Mouse (Mus musculus): ENCODE measurements around the gene Oca2.

Gene Oca2

GRCm38 (mm10) chr7:56314358-56314757 lies 74.8 kb downstream of the Oca2 start:
- Histone ChIP-seq H3K36me3 (ENCODE audit: control insufficient read depth, insufficient read depth, low read length, poor library complexity, severe bottlenecking) (no peaks in the 10 kb centered on the region), H3K27me3 (ENCODE audit: control insufficient read depth, insufficient read depth, low read length, poor library complexity, severe bottlenecking) (no peaks in the 10 kb centered on the region)
- no peak for DNase-seq (ENCODE audit: low read depth, low spot score)

GRCm38 (mm10) chr7:56315630-56316529 lies 76.3 kb downstream of the Oca2 start:
- no peaks in the 10 kb centered on the region for H3K36me3 ChIP-seq (ENCODE audit: control insufficient read depth, insufficient read depth, low read length, poor library complexity, severe bottlenecking)
- DNase-seq (ENCODE audit: low read depth, low spot score) = no peak
- H3K27me3 ChIP-seq (ENCODE audit: control insufficient read depth, insufficient read depth, low read length, poor library complexity, severe bottlenecking) = no peaks in the 10 kb centered on the region

- Histone ChIP-seq H3K36me3 (ENCODE audit: control insufficient read depth, insufficient read depth, low read length, poor library complexity, severe bottlenecking) (no peaks in the 10 kb centered on the region), H3K27me3 (ENCODE audit: control insufficient read depth, insufficient read depth, low read length, poor library complexity, severe bottlenecking) (no peaks in the 10 kb centered on the region)
- DNase-seq (ENCODE audit: low read depth, low spot score) = no peak
These were observed 88.2 kb downstream of the Oca2 start for GRCm38 (mm10) chr7:56327738-56328137.

GRCm38 (mm10) chr7:56348528-56348927 lies 109.0 kb downstream of the Oca2 start:
- no peaks in the 10 kb centered on the region for H3K36me3 ChIP-seq (ENCODE audit: control insufficient read depth, insufficient read depth, low read length, poor library complexity, severe bottlenecking)
- H3K27me3 ChIP-seq (ENCODE audit: control insufficient read depth, insufficient read depth, low read length, poor library complexity, severe bottlenecking) = no peaks in the 10 kb centered on the region
- DNase-seq (ENCODE audit: low read depth, low spot score) = no peak

- DNase-seq (ENCODE audit: low read depth, low spot score) = no peak
- H3K27me3 ChIP-seq (ENCODE audit: control insufficient read depth, insufficient read depth, low read length, poor library complexity, severe bottlenecking) = no peaks in the 10 kb centered on the region
- no peaks in the 10 kb centered on the region for H3K36me3 ChIP-seq (ENCODE audit: control insufficient read depth, insufficient read depth, low read length, poor library complexity, severe bottlenecking)
These were observed 117.2 kb downstream of the Oca2 start for GRCm38 (mm10) chr7:56356658-56357342.

- Histone ChIP-seq H3K36me3 (ENCODE audit: control insufficient read depth, insufficient read depth, low read length, poor library complexity, severe bottlenecking) (no peaks in the 10 kb centered on the region), H3K27me3 (ENCODE audit: control insufficient read depth, insufficient read depth, low read length, poor library complexity, severe bottlenecking) (no peaks in the 10 kb centered on the region)
- DNase-seq (ENCODE audit: low read depth, low spot score) = no peak
These were observed 142.3 kb downstream of the Oca2 start for GRCm38 (mm10) chr7:56381750-56382421.

GRCm38 (mm10) chr7:56382706-56383105 lies 143.1 kb downstream of the Oca2 start:
- DNase-seq (ENCODE audit: low read depth, low spot score) = no peak
- Histone ChIP-seq H3K36me3 (ENCODE audit: control insufficient read depth, insufficient read depth, low read length, poor library complexity, severe bottlenecking) (no peaks in the 10 kb centered on the region), H3K27me3 (ENCODE audit: control insufficient read depth, insufficient read depth, low read length, poor library complexity, severe bottlenecking) (no peaks in the 10 kb centered on the region)

- DNase-seq (ENCODE audit: low read depth, low spot score) = no peak
- Histone ChIP-seq H3K36me3 (ENCODE audit: control insufficient read depth, insufficient read depth, low read length, poor library complexity, severe bottlenecking) (no peaks in the 10 kb centered on the region), H3K27me3 (ENCODE audit: control insufficient read depth, insufficient read depth, low read length, poor library complexity, severe bottlenecking) (no peaks in the 10 kb centered on the region)
These were observed 148.7 kb downstream of the Oca2 start for GRCm38 (mm10) chr7:56388295-56388694.

- Histone ChIP-seq H3K27me3 (ENCODE audit: control insufficient read depth, insufficient read depth, low read length, poor library complexity, severe bottlenecking) (no peaks in the 10 kb centered on the region), H3K36me3 (ENCODE audit: control insufficient read depth, insufficient read depth, low read length, poor library complexity, severe bottlenecking) (no peaks in the 10 kb centered on the region)
- DNase-seq (ENCODE audit: low read depth, low spot score) = no peak
These were observed 178.7 kb downstream of the Oca2 start for GRCm38 (mm10) chr7:56418182-56418836.

GRCm38 (mm10) chr7:56419253-56419844 lies 179.8 kb downstream of the Oca2 start:
- no peak for DNase-seq (ENCODE audit: low read depth, low spot score)
- no peaks in the 10 kb centered on the region for H3K36me3 ChIP-seq (ENCODE audit: control insufficient read depth, insufficient read depth, low read length, poor library complexity, severe bottlenecking)
- H3K27me3 ChIP-seq (ENCODE audit: control insufficient read depth, insufficient read depth, low read length, poor library complexity, severe bottlenecking) = no peaks in the 10 kb centered on the region

- H3K36me3 ChIP-seq (ENCODE audit: control insufficient read depth, insufficient read depth, low read length, poor library complexity, severe bottlenecking) = no peaks in the 10 kb centered on the region
- no peak for DNase-seq (ENCODE audit: low read depth, low spot score)
These were observed 182.4 kb downstream of the Oca2 start for GRCm38 (mm10) chr7:56421946-56422345.

GRCm38 (mm10) chr7:56423548-56423947 lies 184.0 kb downstream of the Oca2 start:
- Histone ChIP-seq H3K27me3 (ENCODE audit: control insufficient read depth, insufficient read depth, low read length, poor library complexity, severe bottlenecking) (no peaks in the 10 kb centered on the region; the same call in 1 of the 2 replicates), H3K36me3 (ENCODE audit: control insufficient read depth, insufficient read depth, low read length, poor library complexity, severe bottlenecking) (no peaks in the 10 kb centered on the region)
- DNase-seq (ENCODE audit: low read depth, low spot score) = no peak

More at GRCm38 (mm10) chr7:56421946-56422345, 182.4 kb downstream of the Oca2 start:
- H3K27me3 ChIP-seq (ENCODE audit: control insufficient read depth, insufficient read depth, low read length, poor library complexity, severe bottlenecking) = no peaks in the 10 kb centered on the region

GRCm38 (mm10) chr7:56460814-56461520 lies 221.4 kb downstream of the Oca2 start:
- DNase-seq (ENCODE audit: low read depth, low spot score) = no peak
- H3K27me3 ChIP-seq (ENCODE audit: control insufficient read depth, insufficient read depth, low read length, poor library complexity, severe bottlenecking) = no peaks in the 10 kb centered on the region
- H3K36me3 ChIP-seq (ENCODE audit: control insufficient read depth, insufficient read depth, low read length, poor library complexity, severe bottlenecking) = no peaks in the 10 kb centered on the region

GRCm38 (mm10) chr7:56498242-56498641 lies 258.7 kb downstream of the Oca2 start:
- no peak for DNase-seq (ENCODE audit: low read depth, low spot score)
- Histone ChIP-seq H3K27me3 (ENCODE audit: control insufficient read depth, insufficient read depth, low read length, poor library complexity, severe bottlenecking) (no peaks in the 10 kb centered on the region), H3K36me3 (ENCODE audit: control insufficient read depth, insufficient read depth, low read length, poor library complexity, severe bottlenecking) (no peaks in the 10 kb centered on the region)

Data from splenic B cell, adult 2 months (primary cell).